Mouse (Mus musculus): Measurements from ENCODE around the gene Gbp9.

- TF ChIP-seq CTCF (IDR thresholded peaks at IDR 0.05; ENCODE audit: control insufficient read depth, insufficient read depth, low read length) (no peak), POLR2A (IDR thresholded peaks at IDR 0.05; ENCODE audit: borderline replicate concordance, control insufficient read depth, low read depth, low read length) (no peak)
Observed at GRCm38 (mm10) chr5:105060224-105060623, 79.1 kb downstream of the Gbp9 start.

Data from bone marrow, adult 2 months (tissue).